Mouse (Mus musculus) hematopoietic multipotent progenitor cell, adult 10-12 weeks (in vitro differentiated cells): ENCODE data around the gene Iltifb. TPM values are rescaled to one million over a fixed set of nuclear protein-coding genes. Genes with fewer than 3 reads are reported as not detected.

Experiments used
- polyA plus RNA-seq: library from polyadenylated mRNA; stranded (reverse); fragments of >175 nt; gene quantifications from 2 replicates; pipeline ENCODE4 v1.2.3, GENCODE M21; 2012; ENCODE audit warnings: low replicate concordance

The Iltifb gene
- polyA plus RNA-seq, result not detected in 2 replicates

DNA sequence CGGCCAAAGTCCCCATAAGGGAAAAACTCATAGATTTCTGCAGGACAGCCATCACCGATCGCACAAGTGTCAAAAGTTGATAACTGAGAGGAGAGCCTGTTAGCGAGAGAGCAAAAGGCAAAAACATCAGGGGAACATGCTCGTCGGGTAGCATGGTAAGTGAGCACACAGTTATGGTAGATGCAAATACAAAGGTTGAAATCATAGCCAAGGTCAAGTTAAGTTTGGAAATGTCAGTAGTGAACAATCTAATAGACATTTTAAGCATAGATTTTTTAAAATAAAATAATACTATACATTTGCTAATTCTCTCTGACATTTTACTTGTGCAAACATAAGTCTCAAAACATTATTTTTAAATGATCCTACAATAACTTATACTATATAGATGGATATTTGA, at the start of gene Iltifb:
Gene Iltifb (minus strand): TSS at position 101 of the 400 bp plus-strand sequence.

DNA sequence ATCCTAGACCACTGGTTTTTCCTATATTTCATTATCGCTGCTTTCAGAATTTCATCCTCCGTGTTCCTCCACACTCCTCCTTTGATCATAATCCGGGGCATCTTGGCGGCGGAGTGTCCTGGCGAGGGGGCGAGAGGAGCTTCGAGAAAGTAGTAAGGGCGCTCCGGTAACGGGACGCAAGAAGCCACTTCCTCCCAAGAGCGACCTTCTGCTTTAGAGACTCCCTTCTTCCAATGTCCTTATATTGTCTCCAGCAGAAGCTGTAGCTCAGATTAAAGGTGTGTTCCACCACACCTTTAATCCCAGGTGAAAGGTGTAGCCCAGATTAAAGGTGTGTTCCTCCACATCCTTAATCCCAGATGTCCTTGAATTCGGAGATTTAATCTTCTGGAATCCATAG, 48.3 kb upstream of the Iltifb start, which contains the start of gene Gm9046:
Gene Gm9046 (minus strand): TSS at position 101 of the 400 bp plus-strand sequence.

DNA sequence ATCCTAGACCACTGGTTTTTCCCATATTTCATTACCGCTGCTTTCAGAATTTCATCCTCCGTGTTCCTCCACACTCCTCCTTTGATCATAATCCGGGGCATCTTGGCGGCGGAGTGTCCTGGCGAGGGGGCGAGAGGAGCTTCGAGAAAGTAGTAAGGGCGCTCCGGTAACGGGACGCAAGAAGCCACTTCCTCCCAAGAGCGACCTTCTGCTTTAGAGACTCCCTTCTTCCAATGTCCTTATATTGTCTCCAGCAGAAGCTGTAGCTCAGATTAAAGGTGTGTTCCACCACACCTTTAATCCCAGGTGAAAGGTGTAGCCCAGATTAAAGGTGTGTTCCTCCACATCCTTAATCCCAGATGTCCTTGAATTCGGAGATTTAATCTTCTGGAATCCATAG, 42.9 kb upstream of the Iltifb start, which contains the start of gene Gm9045:
Gene Gm9045 (minus strand): TSS at position 101 of the 400 bp plus-strand sequence.

DNA sequence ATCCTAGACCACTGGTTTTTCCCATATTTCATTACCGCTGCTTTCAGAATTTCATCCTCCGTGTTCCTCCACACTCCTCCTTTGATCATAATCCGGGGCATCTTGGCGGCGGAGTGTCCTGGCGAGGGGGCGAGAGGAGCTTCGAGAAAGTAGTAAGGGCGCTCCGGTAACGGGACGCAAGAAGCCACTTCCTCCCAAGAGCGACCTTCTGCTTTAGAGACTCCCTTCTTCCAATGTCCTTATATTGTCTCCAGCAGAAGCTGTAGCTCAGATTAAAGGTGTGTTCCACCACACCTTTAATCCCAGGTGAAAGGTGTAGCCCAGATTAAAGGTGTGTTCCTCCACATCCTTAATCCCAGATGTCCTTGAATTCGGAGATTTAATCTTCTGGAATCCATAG, 37.5 kb upstream of the Iltifb start, which contains the start of gene Gm9044:
Gene Gm9044 (minus strand): TSS at position 101 of the 400 bp plus-strand sequence.

DNA sequence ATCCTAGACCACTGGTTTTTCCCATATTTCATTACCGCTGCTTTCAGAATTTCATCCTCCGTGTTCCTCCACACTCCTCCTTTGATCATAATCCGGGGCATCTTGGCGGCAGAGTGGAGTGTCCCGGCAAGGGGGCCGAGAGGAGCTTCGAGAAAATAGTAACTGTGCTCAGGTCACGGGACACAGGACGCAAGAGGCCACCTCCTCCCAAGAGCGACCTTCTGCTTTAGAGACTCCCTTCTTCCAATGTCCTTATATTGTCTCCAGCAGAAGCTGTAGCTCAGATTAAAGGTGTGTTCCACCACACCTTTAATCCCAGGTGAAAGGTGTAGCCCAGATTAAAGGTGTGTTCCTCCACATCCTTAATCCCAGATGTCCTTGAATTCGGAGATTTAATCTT, 32.0 kb upstream of the Iltifb start, which contains the start of gene Gm9040:
Gene Gm9040 (minus strand): TSS at position 101 of the 400 bp plus-strand sequence.

DNA sequence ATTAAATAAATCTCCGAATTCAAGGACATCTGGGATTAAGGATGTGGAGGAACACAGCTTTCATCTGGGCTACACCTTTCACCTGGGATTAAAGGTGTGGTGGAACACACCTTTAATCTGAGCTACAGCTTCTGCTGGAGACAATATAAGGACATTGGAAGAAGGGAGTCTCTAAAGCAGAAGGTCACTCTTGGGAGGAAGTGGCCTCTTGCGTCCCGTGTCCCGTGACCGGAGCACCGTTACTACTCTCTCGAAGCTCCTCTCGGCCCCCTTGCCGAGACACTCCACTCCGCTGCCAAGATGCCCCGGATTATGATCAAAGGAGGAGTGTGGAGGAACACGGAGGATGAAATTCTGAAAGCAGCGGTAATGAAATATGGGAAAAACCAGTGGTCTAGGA, 36.5 kb downstream of the Iltifb start, which contains the start of gene Gm32802:
Gene Gm32802 (plus strand): TSS at position 301 of the 400 bp plus-strand sequence.

DNA sequence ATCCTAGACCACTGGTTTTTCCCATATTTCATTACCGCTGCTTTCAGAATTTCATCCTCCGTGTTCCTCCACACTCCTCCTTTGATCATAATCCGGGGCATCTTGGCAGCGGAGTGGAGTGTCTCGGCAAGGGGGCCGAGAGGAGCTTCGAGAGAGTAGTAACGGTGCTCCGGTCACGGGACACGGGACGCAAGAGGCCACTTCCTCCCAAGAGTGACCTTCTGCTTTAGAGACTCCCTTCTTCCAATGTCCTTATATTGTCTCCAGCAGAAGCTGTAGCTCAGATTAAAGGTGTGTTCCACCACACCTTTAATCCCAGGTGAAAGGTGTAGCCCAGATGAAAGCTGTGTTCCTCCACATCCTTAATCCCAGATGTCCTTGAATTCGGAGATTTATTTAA, 54.2 kb downstream of the Iltifb start, which contains the start of gene Gm32717:
Gene Gm32717 (minus strand): TSS at position 101 of the 400 bp plus-strand sequence.

Other genes starting within 250 kb of the Iltifb start
- gene Mdm1, start 153.2 kb downstream of the Iltifb start, polyA plus RNA-seq, result 12.9 and 30.3 TPM in 2 replicates
- gene Il22, start 90.1 kb downstream of the Iltifb start, polyA plus RNA-seq, result not detected in 2 replicates
- not detected in 2 replicates for gene Gm32717, start 54.3 kb downstream of the Iltifb start, polyA plus RNA-seq
- gene Gm32802, start 36.4 kb downstream of the Iltifb start, polyA plus RNA-seq, result not detected in 2 replicates
- not detected in 2 replicates for gene Gm9040, start 31.9 kb upstream of the Iltifb start, polyA plus RNA-seq
- gene Gm9044, start 37.4 kb upstream of the Iltifb start, polyA plus RNA-seq, result not detected in 2 replicates
- gene Gm9045, start 42.8 kb upstream of the Iltifb start, polyA plus RNA-seq, result not detected in 2 replicates
- not detected in 2 replicates for gene Gm9046, start 48.2 kb upstream of the Iltifb start, polyA plus RNA-seq
- not detected in 2 replicates for gene Gm9048, start 53.6 kb upstream of the Iltifb start, polyA plus RNA-seq
- not detected in 2 replicates for gene Gm9049, start 59.1 kb upstream of the Iltifb start, polyA plus RNA-seq
- gene Ifng, start 146.0 kb upstream of the Iltifb start, polyA plus RNA-seq, result 0.23 and 0.55 TPM in 2 replicates